In the genomic region with DNA sequence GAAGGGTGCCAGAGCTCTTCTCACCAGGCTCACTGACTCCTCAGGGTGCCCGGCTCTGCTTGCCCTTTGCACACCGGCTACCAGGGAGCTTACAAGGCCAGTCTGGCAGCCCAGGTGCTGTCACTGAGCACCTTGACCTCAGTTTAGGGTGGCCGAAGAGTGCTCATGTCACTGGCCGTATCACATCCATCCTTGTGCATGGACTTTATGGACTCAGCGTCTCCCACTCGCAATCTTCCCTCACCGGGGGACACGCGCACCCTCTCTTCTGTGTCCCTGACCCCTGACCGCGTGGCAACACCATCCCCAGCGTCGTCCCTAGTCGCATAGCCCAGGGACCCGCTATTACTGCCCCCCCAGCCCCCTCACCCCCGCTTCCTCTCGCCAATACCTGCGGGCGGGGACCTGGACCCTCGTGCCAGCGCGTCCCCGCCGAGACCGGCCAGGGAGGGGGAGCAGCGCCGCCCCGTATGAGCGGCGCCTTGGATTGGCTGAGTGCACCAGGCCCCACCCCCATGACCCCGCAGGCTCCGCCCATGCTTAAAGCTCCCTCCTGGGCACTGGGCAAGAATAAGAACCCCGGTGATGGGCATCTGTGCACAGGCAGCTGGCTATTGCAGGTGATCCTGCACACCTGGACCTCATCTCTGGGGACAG, we compare ENCODE assay signal across 9 mouse cellular contexts. TPM values are rescaled to one million over a fixed set of nuclear protein-coding genes. Genes with fewer than 3 reads are reported as not detected.
DNase-seq lines count a peak whose midpoint lies in the region; ATAC-seq and TF ChIP-seq lines count a peak whose summit lies in the region.
"Had no signal": no experiment of that assay in that cellular context is flagged by ENCODE, and none has a peak within 500 bp of the region (broad histone marks: within the 10 kb centered on the region; RNA-seq: fewer than 3 reads in every experiment).

No protein-coding gene starts in this region.

- intact Hi-C loops in heart, adult 2 months (cut with DNase I), result no loop called here

- 8% methylated on average over 33 of the region's 33 CpGs for WGBS in heart, adult 2 months
- 9% methylated on average over 33 of the region's 33 CpGs for WGBS in liver, embryonic 11.5 days

- peaks cover 2% of the 10 kb centered on the region; the same call in 1 of the 2 replicates for H3K4me1 ChIP-seq in heart, adult 2 months (ENCODE audit: control insufficient read depth, insufficient read depth, low read length)
- peaks cover 13% of the 10 kb centered on the region for H3K4me1 ChIP-seq in liver, embryonic 11.5 days (replicated peaks; ENCODE audit: control insufficient read depth, insufficient read depth, low read length)

- peak overlapping the region; percentile 79 for H3K9ac ChIP-seq in heart, adult 2 months (ENCODE audit: low read depth, low read length)
- peak overlapping the region; percentile 58 for H3K9ac ChIP-seq in liver, embryonic 11.5 days (ENCODE audit: low read depth, low read length)

- H3K27ac ChIP-seq in heart, adult 2 months, result no peak overlapping the region; the same call in 1 of the 2 replicates
- H3K27ac ChIP-seq in liver, embryonic 11.5 days (ENCODE audit: low read depth, low read length), result no peak overlapping the region

- peak; percentile 58 for DNase-seq in thymus, postnatal 14 days
- no peak for DNase-seq in thymus, adult 18-20 months
- peak; percentile 83 for DNase-seq in embryo, embryonic 10.5 days (ENCODE audit: low spot score)
- peak; percentile 78 to 81 for DNase-seq in heart, adult 2 months
- peak; percentile 76 to 81 for DNase-seq in kidney, adult 8-10 months
- DNase-seq in liver, embryonic 11.5 days (ENCODE audit: low spot score), result no peak
- peak; percentile 70 for DNase-seq in testis, postnatal 14 days (ENCODE audit: low spot score)

- no peaks in the 10 kb centered on the region for H3K9me3 ChIP-seq in liver, embryonic 11.5 days (ENCODE audit: control insufficient read depth, low read length)

- no peaks in the 10 kb centered on the region for H3K27me3 ChIP-seq in heart, adult 2 months (ENCODE audit: control insufficient read depth, insufficient read depth, low read length)
- peaks cover 22% of the 10 kb centered on the region for H3K27me3 ChIP-seq in liver, embryonic 11.5 days (replicated peaks; ENCODE audit: control insufficient read depth, insufficient read depth, low read length)
- H3K27me3 ChIP-seq in myocyte (ENCODE audit: control insufficient read depth, insufficient read depth, insufficient read length), result no peaks in the 10 kb centered on the region

- H3ac ChIP-seq in myocyte (ENCODE audit: control insufficient read depth, insufficient read length), result no peak overlapping the region

- H3K4me3 ChIP-seq in heart, adult 2 months, result peak overlapping the region; percentile 45
- H3K4me3 ChIP-seq in liver, embryonic 11.5 days (ENCODE audit: low read depth, low read length), result peak overlapping the region; percentile 59
- peak overlapping the region; percentile 18 for H3K4me3 ChIP-seq in myocyte

- no peak for TF ChIP-seq EP300 in heart, adult 2 months (IDR thresholded peaks at IDR 0.05; ENCODE audit: insufficient read depth, low read depth, low read length)

- no peaks in the 10 kb centered on the region for H3K36me3 ChIP-seq in heart, adult 2 months (ENCODE audit: control insufficient read depth, insufficient read depth, low read length)
- H3K36me3 ChIP-seq in liver, embryonic 11.5 days (ENCODE audit: control insufficient read depth, insufficient read depth, low read length), result no peaks in the 10 kb centered on the region
- H3K36me3 ChIP-seq in myocyte (ENCODE audit: control insufficient read depth, insufficient read depth), result no peaks in the 10 kb centered on the region

- peak; percentile 7; the same call in 1 of the 2 replicates for TF ChIP-seq POLR2A in heart, adult 2 months (IDR thresholded peaks at IDR 0.05; ENCODE audit: insufficient read depth, low read depth, low read length)
- TF ChIP-seq POLR2A in myocyte (IDR thresholded peaks at IDR 0.05; ENCODE audit: insufficient read length, low read depth), result peak; percentile 56

- no peak for TF ChIP-seq CTCF in heart, adult 2 months (IDR thresholded peaks at IDR 0.05)

- H3K79me2 ChIP-seq in heart, adult 2 months (replicated peaks; ENCODE audit: control insufficient read depth, insufficient read depth, low read length), result no peaks in the 10 kb centered on the region
- no peaks in the 10 kb centered on the region for H3K79me2 ChIP-seq in myocyte (ENCODE audit: control insufficient read depth, insufficient read depth)

- peak; percentile 82 for ATAC-seq in liver, embryonic 11.5 days (replicated peaks; ENCODE audit: low FRiP score)

- peak overlapping the region; percentile 92 for H3K4me2 ChIP-seq in liver, embryonic 11.5 days
- H3K4me2 ChIP-seq in myocyte (ENCODE audit: low read depth), result peak overlapping the region; percentile 81

TF ChIP-seq in myocyte, 11 proteins besides CTCF, POLR2A, EP300 and RAD21:
- TF ChIP-seq MAX (IDR thresholded peaks at IDR 0.05; ENCODE audit: low read depth), result no peak
- TF ChIP-seq POLR2AphosphoS2 (IDR thresholded peaks at IDR 0.05; ENCODE audit: insufficient read length, low read depth), result peak; percentile 64

RNA-seq across cellular contexts. Expression of a gene that starts 6.4 kb away (rescaled TPM):
- 10 to 100 TPM; 12.6 to 14.7 TPM for total RNA-seq in heart, adult 2 months (2021)
- polyA plus RNA-seq in heart, adult 2 months (2012; rRNA removed), result 21.5 and 29.0 TPM in 2 replicates
- 0.47 and 0.73 TPM in 2 replicates for polyA plus RNA-seq in liver, embryonic 11.5 days (2014; fragmentation: Nextera tagmentation; extraction: Ambion mirVana)
- polyA plus RNA-seq in myocyte (2012; fragmentation: generic; extraction: Trizol), result 11.9 TPM
- total RNA-seq: neutrophil, adult 5-6 weeks had no signal

RNA-seq across cellular contexts. Expression of a gene that starts 17.1 kb away (rescaled TPM):
- 10 to 100 TPM; 44.6 to 49.1 TPM for total RNA-seq in heart, adult 2 months (2021)
- 26.8 and 40.7 TPM in 2 replicates for polyA plus RNA-seq in heart, adult 2 months (2012; rRNA removed)
- polyA plus RNA-seq in liver, embryonic 11.5 days (2014; fragmentation: Nextera tagmentation; extraction: Ambion mirVana), result 110 and 112 TPM in 2 replicates
- 141 TPM for polyA plus RNA-seq in myocyte (2012; fragmentation: generic; extraction: Trizol)

RNA-seq across cellular contexts. Expression of a gene that starts 17.1 kb away (rescaled TPM):
- total RNA-seq in heart, adult 2 months (2021), result 10 to 100 TPM in 1 of 2 experiments, 1 to 10 TPM in 1; 8.9 to 18.6 TPM
- polyA plus RNA-seq in heart, adult 2 months (2012; rRNA removed), result 15.2 and 36.2 TPM in 2 replicates
- 13.4 and 14.5 TPM in 2 replicates for polyA plus RNA-seq in liver, embryonic 11.5 days (2014; fragmentation: Nextera tagmentation; extraction: Ambion mirVana)
- polyA plus RNA-seq in myocyte (2012; fragmentation: generic; extraction: Trizol), result 5.8 TPM

RNA-seq across cellular contexts. Expression of a gene that starts 35.9 kb away (rescaled TPM):
- total RNA-seq in heart, adult 2 months (2021), result not detected
- polyA plus RNA-seq in heart, adult 2 months (2012; rRNA removed), result 0.18 TPM in 2 replicates
- polyA plus RNA-seq in liver, embryonic 11.5 days (2014; fragmentation: Nextera tagmentation; extraction: Ambion mirVana), result 0.18 and 0.34 TPM in 2 replicates
- polyA plus RNA-seq in myocyte (2012; fragmentation: generic; extraction: Trizol), result 3.0 TPM
- total RNA-seq: neutrophil, adult 5-6 weeks had no signal

RNA-seq across cellular contexts. Expression of a gene that starts 40.5 kb away (rescaled TPM):
- total RNA-seq in heart, adult 2 months (2021), result 1,000 to 10,000 TPM in 1 of 2 experiments, 100 to 1,000 TPM in 1; 909 to 1,075 TPM
- 1,802 and 2,387 TPM in 2 replicates for polyA plus RNA-seq in heart, adult 2 months (2012; rRNA removed)
- 3,876 and 4,144 TPM in 2 replicates for polyA plus RNA-seq in liver, embryonic 11.5 days (2014; fragmentation: Nextera tagmentation; extraction: Ambion mirVana)
- 5,695 TPM for polyA plus RNA-seq in myocyte (2012; fragmentation: generic; extraction: Trizol)

Comparison
In these comparisons a context has a peak if more than half of its experiments do, and no peak if none do; other contexts are left out.
1. DNase-seq: peak in thymus, postnatal 14 days (single experiment), embryo, embryonic 10.5 days (single experiment), heart, adult 2 months (2 of 2), kidney, adult 8-10 months (2 of 2) and testis, postnatal 14 days (single experiment); none in thymus, adult 18-20 months (0 of 2) and liver, embryonic 11.5 days (single experiment).
2. Peak in every context shown above with its lines, with median percentiles within 50 percentile points of each other: H3K4me3 ChIP-seq.